Mouse (Mus musculus) midbrain, embryonic 16.5 days (tissue): ENCODE data around the gene Nckap5l. TPM values are rescaled to one million over a fixed set of nuclear protein-coding genes. Genes with fewer than 3 reads are reported as not detected.

ENCODE experiments used
- ATAC-seq: fragments of 200-750 bp; cut with Nextera tagmentation; 2 replicates; pipeline ENCODE4 v1.8.0; 2017; ENCODE audit warnings: moderate TSS enrichment
- H3K27ac ChIP-seq: fragments of 300-500 bp; sonication (generic); 2 replicates; pipeline ENCODE4 v1.5.1; 2014; ENCODE audit warnings: mild to moderate bottlenecking, low read length, mixed read lengths
- H3K27me3 ChIP-seq: fragments of 300-500 bp; sonication (generic); 2 replicates; pipeline ENCODE4 v1.6.1; 2014; ENCODE audit warnings: low read depth, low read length, mixed read lengths; ENCODE audit not compliant: control insufficient read depth, insufficient read depth
- H3K36me3 ChIP-seq: fragments of 300-500 bp; sonication (generic); 2 replicates; pipeline ENCODE4 v1.6.1; 2014; ENCODE audit warnings: mild to moderate bottlenecking, low read length, moderate library complexity, mixed read lengths; ENCODE audit not compliant: control insufficient read depth, insufficient read depth
- H3K4me1 ChIP-seq: fragments of 300-500 bp; sonication (generic); 2 replicates; pipeline ENCODE4 v1.6.1; 2014; ENCODE audit warnings: mild to moderate bottlenecking, low read length, mixed read lengths; ENCODE audit not compliant: control insufficient read depth, insufficient read depth
- H3K4me2 ChIP-seq: fragments of 300-500 bp; sonication (generic); 2 replicates; pipeline ENCODE4 v1.6.1; 2014; ENCODE audit warnings: mild to moderate bottlenecking, low read length, mixed read lengths
- H3K4me3 ChIP-seq: fragments of 300-500 bp; sonication (generic); 2 replicates; pipeline ENCODE4 v1.5.1; 2014; ENCODE audit warnings: low read depth, mild to moderate bottlenecking, low read length, moderate library complexity, mixed read lengths
- H3K9ac ChIP-seq: fragments of 300-500 bp; sonication (generic); 2 replicates; pipeline ENCODE4 v1.6.1; 2014; ENCODE audit warnings: low read depth, low read length, mixed read lengths
- H3K9me3 ChIP-seq: fragments of 300-500 bp; sonication (generic); replicated peaks from 2 replicates; pipeline ENCODE4 v1.6.1; 2014; ENCODE audit warnings: mild to moderate bottlenecking, low read length, mixed read lengths; ENCODE audit not compliant: control insufficient read depth, poor library complexity, severe bottlenecking
- WGBS: fragments of 180-500 bp; shearing (Covaris S2); extraction: QIAGEN DNeasy Blood & Tissue Kit; methylation state at CpG from one replicate; pipeline ENCODE4 v1.1.7; 2014; 5-methylcytosine and 5-hydroxymethylcytosine counted together
- polyA plus RNA-seq: library from polyadenylated mRNA; unstranded; fragments of >200 nt; fragmentation: Nextera tagmentation; extraction: Ambion mirVana; gene quantifications from 2 replicates; pipeline ENCODE4 v1.2.1, GENCODE M21; 2015

The Nckap5l gene
- polyA plus RNA-seq, 1 experiment from 2014 or later, result 17.1 TPM

GRCm38 (mm10) chr15:99440112-99440815 lies 17.3 kb downstream of the Nckap5l start:
- H3K4me3 ChIP-seq, result no peak overlapping the region
- H3K4me2 ChIP-seq, result no peak overlapping the region
- peaks cover 11% of the 10 kb centered on the region for H3K4me1 ChIP-seq
- H3K9ac ChIP-seq, result no peak overlapping the region
- no peaks in the 10 kb centered on the region for H3K36me3 ChIP-seq
- H3K27me3 ChIP-seq, result no peaks in the 10 kb centered on the region
- ATAC-seq, result peak; percentile 62
- H3K9me3 ChIP-seq, result no peaks in the 10 kb centered on the region
- 42% methylated on average over 2 of the region's 2 CpGs for WGBS
- H3K27ac ChIP-seq, result peak overlapping the region; percentile 65; the same call in 1 of the 2 replicates

GRCm38 (mm10) chr15:99438966-99439698 lies 18.4 kb downstream of the Nckap5l start:
- Histone ChIP-seq H3K9me3 (no peaks in the 10 kb centered on the region), H3K9ac (no peak overlapping the region), H3K27me3 (no peaks in the 10 kb centered on the region), H3K27ac (no peak overlapping the region), H3K4me3 (no peak overlapping the region), H3K36me3 (no peaks in the 10 kb centered on the region), H3K4me2 (no peak overlapping the region), H3K4me1 (peaks cover 12% of the 10 kb centered on the region)
- ATAC-seq, result no peak
- 77% methylated on average over 8 of the region's 8 CpGs for WGBS

DNA sequence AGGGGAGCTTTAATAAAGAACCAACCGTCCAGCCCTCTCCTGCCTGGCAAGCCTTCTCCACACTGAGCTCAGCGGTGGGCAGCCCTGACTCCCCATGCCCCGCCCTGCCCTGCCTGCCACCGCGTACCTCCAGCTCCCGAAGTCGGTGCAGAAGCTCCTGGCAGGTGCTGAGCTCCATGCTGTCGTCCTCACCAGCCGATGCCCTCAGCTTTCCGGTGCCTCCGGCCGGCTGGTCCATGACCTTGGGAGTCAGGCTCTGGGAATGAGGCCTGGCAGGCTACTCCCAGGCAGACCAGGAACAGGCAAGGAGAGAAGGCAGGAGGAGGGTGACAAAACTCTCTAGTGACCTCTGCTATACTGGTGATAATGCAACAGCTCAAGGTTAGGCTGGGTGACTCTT lies 23.6 kb downstream of the Nckap5l start:
- Histone ChIP-seq H3K4me2 (no peak overlapping the region), H3K4me3 (no peak overlapping the region), H3K27ac (no peak overlapping the region), H3K9me3 (no peaks in the 10 kb centered on the region), H3K9ac (no peak overlapping the region), H3K27me3 (no peaks in the 10 kb centered on the region), H3K4me1 (peaks cover 2% of the 10 kb centered on the region; the same call in 1 of the 2 replicates), H3K36me3 (peaks cover under 1% of the 10 kb centered on the region; the same call in 1 of the 2 replicates)
- WGBS, result 93% methylated on average over 12 of the region's 12 CpGs
- no peak for ATAC-seq

DNA sequence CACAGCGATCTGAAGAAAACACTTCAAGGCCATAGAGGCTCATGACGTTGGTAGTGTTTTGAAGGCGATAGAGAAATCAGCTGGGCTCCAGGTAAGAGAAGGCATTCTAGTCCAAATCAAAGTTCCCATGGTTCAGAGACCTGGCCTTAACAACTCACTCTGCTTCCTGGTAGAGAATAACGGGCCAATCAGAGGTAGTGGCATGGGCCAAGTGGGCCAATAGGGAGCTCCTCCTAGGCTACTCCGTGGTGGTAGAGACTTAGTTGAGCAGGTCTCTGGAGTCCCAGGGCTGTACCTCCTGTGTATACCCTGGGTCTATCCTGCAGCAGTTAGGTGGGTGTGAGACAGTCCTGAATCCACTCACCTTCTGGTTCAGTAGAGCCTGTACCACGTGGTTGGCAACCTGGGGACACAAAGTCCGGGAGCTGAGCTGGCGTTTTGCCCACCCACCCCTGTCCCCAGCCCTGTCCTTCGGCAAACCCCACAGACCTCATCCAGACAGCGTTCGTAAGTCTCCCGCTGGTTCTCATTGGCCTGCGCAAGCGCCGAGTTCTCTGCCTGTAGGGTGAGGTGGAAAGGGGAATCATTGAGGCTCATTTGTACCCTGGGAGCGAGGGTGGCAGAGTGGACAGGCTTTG lies 24.3 kb downstream of the Nckap5l start:
- no peak overlapping the region for H3K4me3 ChIP-seq
- no peaks in the 10 kb centered on the region for H3K9me3 ChIP-seq
- no peak overlapping the region for H3K4me2 ChIP-seq
- ATAC-seq, result no peak
- H3K27ac ChIP-seq, result no peak overlapping the region
- 90% methylated on average over 16 of the region's 16 CpGs for WGBS
- peaks cover 5% of the 10 kb centered on the region; the same call in 1 of the 2 replicates for H3K36me3 ChIP-seq
- H3K27me3 ChIP-seq, result no peaks in the 10 kb centered on the region
- no peak overlapping the region for H3K9ac ChIP-seq
- H3K4me1 ChIP-seq, result peaks cover 2% of the 10 kb centered on the region; the same call in 1 of the 2 replicates

- Histone ChIP-seq H3K27ac (no peak overlapping the region), H3K27me3 (no peaks in the 10 kb centered on the region), H3K9me3 (no peaks in the 10 kb centered on the region), H3K36me3 (peaks cover 12% of the 10 kb centered on the region; the same call in 1 of the 2 replicates), H3K4me1 (peaks cover 2% of the 10 kb centered on the region; the same call in 1 of the 2 replicates), H3K4me3 (no peak overlapping the region), H3K4me2 (no peak overlapping the region), H3K9ac (no peak overlapping the region)
- no peak for ATAC-seq
- WGBS, result 82% methylated on average over 8 of the region's 8 CpGs
Observed at GRCm38 (mm10) chr15:99431967-99432366, 25.6 kb downstream of the Nckap5l start.

DNA sequence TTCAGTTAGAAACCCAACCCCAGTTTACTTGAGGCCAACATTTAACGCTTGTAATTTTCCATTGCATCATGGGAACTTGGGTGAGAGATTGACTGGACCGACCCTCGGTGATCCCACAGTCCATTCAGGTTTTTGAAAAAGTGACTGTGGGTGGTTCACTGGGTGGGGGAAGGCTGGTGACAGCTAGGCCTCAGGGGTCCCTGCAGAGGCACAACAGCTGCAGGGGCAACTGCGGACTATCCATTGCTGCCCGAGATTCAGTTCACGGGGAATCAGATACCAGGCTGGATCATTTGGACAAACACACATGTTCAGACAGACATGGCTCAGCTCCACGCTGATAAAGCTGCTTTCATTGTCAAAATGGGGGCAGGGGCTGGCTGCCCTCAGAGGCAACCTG lies 26.0 kb downstream of the Nckap5l start:
- no peak for ATAC-seq
- H3K36me3 ChIP-seq, result peaks cover 16% of the 10 kb centered on the region; the same call in 1 of the 2 replicates
- 90% methylated on average over 7 of the region's 7 CpGs for WGBS

DNA sequence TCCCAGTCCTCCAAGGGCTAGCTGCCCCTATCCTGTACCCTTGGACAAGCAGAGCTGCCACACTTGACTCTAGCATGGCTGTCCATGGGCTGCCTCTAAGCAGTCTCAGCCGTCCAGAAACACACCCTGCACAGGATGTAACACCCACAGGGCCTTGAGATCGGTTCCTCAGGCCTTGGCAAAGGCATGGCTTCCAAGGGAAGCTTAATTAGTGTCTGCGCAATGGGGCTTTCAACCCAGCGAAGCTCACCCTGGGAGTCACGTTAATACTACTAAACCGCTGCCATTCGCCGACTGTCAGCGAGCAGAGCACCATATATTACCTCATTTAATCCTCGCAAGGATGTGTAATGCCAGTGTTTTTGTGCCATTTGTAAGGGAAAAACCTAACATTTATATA lies 26.5 kb downstream of the Nckap5l start:
- H3K4me3 ChIP-seq, result no peak overlapping the region
- H3K9ac ChIP-seq, result no peak overlapping the region
- ATAC-seq, result no peak
- WGBS, result 91% methylated on average over 10 of the region's 10 CpGs
- peaks cover 19% of the 10 kb centered on the region; the same call in 1 of the 2 replicates for H3K36me3 ChIP-seq
- no peak overlapping the region for H3K4me2 ChIP-seq
- H3K4me1 ChIP-seq, result peaks cover 2% of the 10 kb centered on the region; the same call in 1 of the 2 replicates
- H3K9me3 ChIP-seq, result no peaks in the 10 kb centered on the region
- no peaks in the 10 kb centered on the region for H3K27me3 ChIP-seq
- H3K27ac ChIP-seq, result no peak overlapping the region

More for the DNA sequence above, 26.0 kb downstream of the Nckap5l start:
- Histone ChIP-seq H3K9me3 (no peaks in the 10 kb centered on the region), H3K4me3 (no peak overlapping the region), H3K27ac (no peak overlapping the region), H3K4me1 (peaks cover 2% of the 10 kb centered on the region; the same call in 1 of the 2 replicates), H3K4me2 (no peak overlapping the region), H3K27me3 (no peaks in the 10 kb centered on the region), H3K9ac (no peak overlapping the region)

GRCm38 (mm10) chr15:99430394-99430793 lies 27.2 kb downstream of the Nckap5l start:
- 88% methylated on average over 8 of the region's 8 CpGs for WGBS
- H3K9me3 ChIP-seq, result no peaks in the 10 kb centered on the region

More at GRCm38 (mm10) chr15:99430394-99430793, 27.2 kb downstream of the Nckap5l start:
- no peak for ATAC-seq
- H3K27me3 ChIP-seq, result no peaks in the 10 kb centered on the region
- H3K4me2 ChIP-seq, result no peak overlapping the region
- H3K9ac ChIP-seq, result no peak overlapping the region
- H3K4me1 ChIP-seq, result peaks cover 2% of the 10 kb centered on the region; the same call in 1 of the 2 replicates
- no peak overlapping the region for H3K4me3 ChIP-seq
- H3K27ac ChIP-seq, result no peak overlapping the region
- H3K36me3 ChIP-seq, result peaks cover 23% of the 10 kb centered on the region
